Mouse (Mus musculus) CH12.LX (cell line): Measurements from ENCODE around the gene Gm48551. TPM values are rescaled to one million over a fixed set of nuclear protein-coding genes. Genes with fewer than 3 reads are reported as not detected.

ENCODE experiments used
- DNase-seq: peaks from one replicate; pipeline ENCODE4 v3.0.0-alpha.2; 2013; ENCODE audit errors: extremely low read depth
- H3K27ac ChIP-seq: 2 replicates; pipeline ENCODE4 v1.5.1; 2012; ENCODE audit warnings: low read depth, mild to moderate bottlenecking, control low read depth, moderate library complexity; ENCODE audit not compliant: insufficient read depth
- H3K27me3 ChIP-seq: replicated peaks from 2 replicates; pipeline ENCODE3; 2012; ENCODE audit warnings: inconsistent platforms
- H3K36me3 ChIP-seq, 2 experiments: replicated peaks in 1 of 2; 2 replicates each; pipeline versions ENCODE3 to v1.6.1; 2012; ENCODE audit warnings: inconsistent platforms in 1 of 2, low read length in 1 of 2, mild to moderate bottlenecking in 1 of 2, mixed read lengths in 1 of 2, moderate library complexity in 1 of 2; ENCODE audit not compliant: control insufficient read depth in 1 of 2, insufficient read depth in 1 of 2
- H3K4me1 ChIP-seq, 2 experiments: 2 replicates each; pipeline ENCODE4 v1.6.1; 2012; ENCODE audit warnings: inconsistent platforms in 1 of 2, moderate library complexity in 1 of 2; ENCODE audit not compliant: insufficient read depth in 2 of 2, control insufficient read depth in 1 of 2
- H3K4me2 ChIP-seq: 2 replicates; pipeline ENCODE4 v1.6.1; 2012; ENCODE audit warnings: low read depth, mild to moderate bottlenecking, control low read depth; ENCODE audit not compliant: poor library complexity, insufficient read depth, severe bottlenecking
- H3K4me3 ChIP-seq, 3 experiments: fragments of 150-350 bp in 1 of 3; sonication (generic) in 1 of 3; replicated peaks in 1 of 3; 2 replicates each; pipeline versions ENCODE3 to v1.5.1; 2011 to 2012; ENCODE audit warnings: low read depth in 2 of 3, low read length in 2 of 3, mild to moderate bottlenecking in 2 of 3, moderate library complexity in 2 of 3, control low read depth in 1 of 3, improper control_type of control experiment in 1 of 3, inconsistent platforms in 1 of 3, mixed read lengths in 1 of 3; ENCODE audit not compliant: poor library complexity in 1 of 3
- H3K79me2 ChIP-seq: replicated peaks from 2 replicates; pipeline ENCODE4 v1.6.1; 2012; ENCODE audit warnings: mild to moderate bottlenecking, moderate library complexity; ENCODE audit not compliant: control insufficient read depth, poor library complexity, insufficient read depth, severe bottlenecking; ENCODE audit errors: extremely low read depth
- H3K9ac ChIP-seq: 2 replicates; pipeline ENCODE4 v1.6.1; 2012; ENCODE audit warnings: low read depth, mild to moderate bottlenecking, control low read depth, moderate library complexity; ENCODE audit not compliant: insufficient read depth
- H3K9me3 ChIP-seq: replicated peaks from 2 replicates; pipeline ENCODE3; 2012; ENCODE audit warnings: low read length, inconsistent platforms, mixed read lengths
- CHD1 ChIP-seq: IDR thresholded peaks from 2 replicates; pipeline ENCODE4 v1.6.1; 2012; ENCODE audit warnings: low read depth, low read length, improper control_type of control experiment, inconsistent platforms
- CTCF ChIP-seq, 2 experiments: IDR thresholded peaks in 1 of 2; conservative IDR thresholded peaks in 1 of 2; 2 replicates each; pipeline ENCODE4 v1.5.1; 2011 to 2012; ENCODE audit warnings: low read depth in 2 of 2, low read length in 2 of 2, improper control_type of control experiment in 1 of 2, inconsistent platforms in 1 of 2, mild to moderate bottlenecking in 1 of 2, moderate library complexity in 1 of 2
- E2F4 ChIP-seq: IDR thresholded peaks from 2 replicates; pipeline ENCODE4 v1.6.1; 2011; ENCODE audit warnings: low read depth, low read length, improper control_type of control experiment; ENCODE audit not compliant: insufficient replicate concordance
- ELF1 ChIP-seq: IDR thresholded peaks from 2 replicates; pipeline ENCODE4 v1.6.1; 2014; ENCODE audit warnings: low read depth, mild to moderate bottlenecking, inconsistent platforms, low read length, improper control_type of control experiment
- EP300 ChIP-seq: IDR thresholded peaks from 2 replicates; pipeline ENCODE4 v1.6.1; 2011; ENCODE audit warnings: low read length, improper control_type of control experiment
- GABPA ChIP-seq: IDR thresholded peaks from 2 replicates; pipeline ENCODE4 v1.6.1; 2012; ENCODE audit warnings: low read depth, low read length, improper control_type of control experiment, inconsistent platforms; ENCODE audit not compliant: insufficient replicate concordance
- IRF4 ChIP-seq: IDR thresholded peaks from 2 replicates; pipeline ENCODE4 v1.6.1; 2014; ENCODE audit warnings: low read depth, mild to moderate bottlenecking, inconsistent platforms, low read length, improper control_type of control experiment
- JUND ChIP-seq: conservative IDR thresholded peaks from 2 replicates; pipeline ENCODE4 v1.6.1; 2011; ENCODE audit warnings: low read depth, low read length, improper control_type of control experiment
- MAFK ChIP-seq: IDR thresholded peaks from 2 replicates; pipeline ENCODE4 v1.6.1; 2011; ENCODE audit warnings: low read length, improper control_type of control experiment; ENCODE audit not compliant: insufficient replicate concordance
- MAZ ChIP-seq: IDR thresholded peaks from 2 replicates; pipeline ENCODE4 v1.6.1; 2012; ENCODE audit warnings: low read depth, mild to moderate bottlenecking, inconsistent platforms, low read length, improper control_type of control experiment, moderate library complexity
- NELFE ChIP-seq: IDR thresholded peaks from 2 replicates; pipeline ENCODE4 v1.6.1; 2011; ENCODE audit warnings: low read depth, low read length, improper control_type of control experiment
- PAX5 ChIP-seq: IDR thresholded peaks from 2 replicates; pipeline ENCODE4 v1.6.1; 2012; ENCODE audit warnings: low read length, inconsistent platforms, mixed read lengths
- POLR2A ChIP-seq: IDR thresholded peaks from 2 replicates; pipeline ENCODE4 v1.6.1; 2011; ENCODE audit warnings: low read depth, mild to moderate bottlenecking, improper control_type of control experiment, low read length
- POLR2AphosphoS2 ChIP-seq: IDR thresholded peaks from 2 replicates; pipeline ENCODE4 v1.6.1; 2011; ENCODE audit warnings: low read depth, low read length, improper control_type of control experiment
- RAD21 ChIP-seq: IDR thresholded peaks from 2 replicates; pipeline ENCODE4 v1.6.1; 2011; ENCODE audit warnings: low read depth, mild to moderate bottlenecking, low read length, improper control_type of control experiment, moderate library complexity
- RCOR1 ChIP-seq: conservative IDR thresholded peaks from 2 replicates; pipeline ENCODE4 v1.6.1; 2012; ENCODE audit warnings: low read depth, mild to moderate bottlenecking, inconsistent platforms, low read length, improper control_type of control experiment
- SIN3A ChIP-seq: IDR thresholded peaks from 2 replicates; pipeline ENCODE4 v1.6.1; 2012; ENCODE audit warnings: low read length, improper control_type of control experiment, inconsistent platforms
- TBP ChIP-seq: conservative IDR thresholded peaks from 2 replicates; pipeline ENCODE4 v1.6.1; 2011; ENCODE audit warnings: low read depth, low read length, improper control_type of control experiment
- TCF12 ChIP-seq: IDR thresholded peaks from 2 replicates; pipeline ENCODE4 v1.6.1; 2014; ENCODE audit warnings: low read depth, mild to moderate bottlenecking, inconsistent platforms, low read length, improper control_type of control experiment
- UBTF ChIP-seq: IDR thresholded peaks from 2 replicates; pipeline ENCODE4 v1.6.1; 2012; ENCODE audit warnings: low read depth, mild to moderate bottlenecking, inconsistent platforms, low read length, improper control_type of control experiment, moderate library complexity
- USF1 ChIP-seq: IDR thresholded peaks from 2 replicates; pipeline ENCODE4 v1.6.1; 2014; ENCODE audit warnings: low read depth, mild to moderate bottlenecking, inconsistent platforms, low read length, improper control_type of control experiment
- USF2 ChIP-seq: conservative IDR thresholded peaks from 2 replicates; pipeline ENCODE4 v1.6.1; 2011; ENCODE audit warnings: low read depth, low read length, improper control_type of control experiment
- ZC3H11A ChIP-seq: IDR thresholded peaks from 2 replicates; pipeline ENCODE4 v1.6.1; 2012; ENCODE audit warnings: low read depth, mild to moderate bottlenecking, inconsistent platforms, low read length, improper control_type of control experiment
- ZKSCAN1 ChIP-seq: IDR thresholded peaks from 2 replicates; pipeline ENCODE4 v1.6.1; 2012; ENCODE audit warnings: low read depth, inconsistent platforms, low read length, improper control_type of control experiment, borderline replicate concordance
- dilution Hi-C: fragments of 300-500 bp; cut with MboI; formaldehyde crosslinking; loops from 2 replicates; pipeline ENCODE4 v1.14.3; 2020; ENCODE audit warnings: low sequenced_read_pairs; ENCODE audit not compliant: extremely low pct_unique_long_range_greater_than_20kb, extremely low pct_ligation_motif_present
- in situ Hi-C: fragments of 300-500 bp; cut with MboI; formaldehyde crosslinking; loops from 3 replicates; pipeline ENCODE4 v1.14.3; 2019; ENCODE audit warnings: low sequenced_read_pairs, low pct_ligation_motif_present, low pct_unique_long_range_greater_than_20kb, mixed read lengths
- polyA plus RNA-seq: library from polyadenylated mRNA; unstranded; fragments of >175 nt; gene quantifications from 2 replicates; pipeline ENCODE4 v1.2.1, GENCODE M21; 2012; ENCODE audit warnings: low read depth; ENCODE audit not compliant: insufficient read length
- total RNA-seq, 2 experiments: library from RNA; depleted of rRNA; stranded (reverse); fragments of 300-350 nt in 1 of 2; fragments of >200 nt in 1 of 2; gene quantifications; 2 replicates each; pipeline ENCODE4 v1.2.3; 2012 to 2014

Gm48551 gene
- total and polyA plus RNA-seq, 3 experiments: 1.0 to 3.4 (median 1.2) TPM

DNA sequence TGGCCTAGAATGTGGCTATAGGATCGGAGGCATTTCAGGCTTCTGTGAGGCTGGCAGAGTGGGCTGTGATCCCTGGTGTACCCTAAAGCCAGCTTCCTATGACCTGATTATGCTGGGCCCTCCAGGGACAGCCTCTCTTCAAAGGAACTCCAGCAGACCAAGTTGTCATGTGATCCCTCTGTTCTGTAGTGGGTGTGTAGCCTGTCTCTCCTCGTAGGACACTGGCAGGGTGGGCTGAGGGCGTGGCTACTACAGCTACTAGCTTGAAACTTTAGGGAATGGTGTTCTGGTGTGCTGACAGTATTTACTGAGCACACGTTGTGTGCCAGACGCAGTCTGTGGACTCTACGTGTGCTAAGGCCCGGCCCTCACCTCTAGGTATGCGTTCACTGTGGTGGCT, 23.5 kb upstream of the Gm48551 start:
- in situ Hi-C loops (no loop called here), dilution Hi-C loops (no loop called here)
- Histone ChIP-seq H3K27ac (0 out of 2 replicates have a peak overlapping the region, but pooled peaks have one; percentile 12), H3K4me2 (no peak overlapping the region), H3K36me3 (peaks cover 43 to 63% of the 10 kb centered on the region in 2 experiments), H3K27me3 (no peaks in the 10 kb centered on the region), H3K9me3 (no peaks in the 10 kb centered on the region), H3K9ac (no peak overlapping the region), H3K4me1 (peaks cover 45 to 82% of the 10 kb centered on the region in 2 experiments), H3K4me3 (no peak overlapping the region), H3K79me2 (no peaks in the 10 kb centered on the region; the same call in 1 of the 2 replicates)
- DNase-seq: no peak
- TF ChIP-seq SIN3A (no peak), MAFK (no peak), ELF1 (no peak), E2F4 (no peak), UBTF (no peak), JUND (no peak), NELFE (no peak), ZC3H11A (no peak)

GRCm38 (mm10) chr10:81362336-81362949, 21.8 kb upstream of the Gm48551 start:
- Histone ChIP-seq H3K9ac (no peak overlapping the region), H3K4me3 (peak overlapping the region in 1 of 3 experiments; percentile 30), H3K36me3 (peaks cover 60 to 81% of the 10 kb centered on the region in 2 experiments), H3K4me1 (peaks cover 44 to 86% of the 10 kb centered on the region in 2 experiments), H3K9me3 (no peaks in the 10 kb centered on the region)
- DNase-seq: no peak
- TF ChIP-seq USF1 (no peak), PAX5 (no peak), EP300 (no peak), UBTF (no peak), CHD1 (no peak), JUND (no peak), TBP (no peak), GABPA (no peak), RCOR1 (no peak), IRF4 (no peak), TCF12 (no peak), CTCF (conservative IDR thresholded peaks at IDR 0.05 in 1 of 2, IDR thresholded peaks at IDR 0.05 in 1 of 2; ENCODE audit: low read depth in 2 of 2, low read length in 2 of 2) (no peak), POLR2A (no peak), ZC3H11A (no peak), ZKSCAN1 (no peak), MAZ (no peak), RAD21 (no peak), USF2 (no peak), POLR2AphosphoS2 (no peak)
- TF ChIP-seq, all 38 proteins: peak for 0
- Histone ChIP-seq H3K27me3 (no peaks in the 10 kb centered on the region), H3K27ac (peak overlapping the region; percentile 25; the same call in 1 of the 2 replicates), H3K79me2 (no peaks in the 10 kb centered on the region; the same call in 1 of the 2 replicates), H3K4me2 (no peak overlapping the region)
- in situ Hi-C loops (no loop called here), dilution Hi-C loops (no loop called here)
